8 mouse cellular contexts compared by ENCODE assay signal in the genomic region with DNA sequence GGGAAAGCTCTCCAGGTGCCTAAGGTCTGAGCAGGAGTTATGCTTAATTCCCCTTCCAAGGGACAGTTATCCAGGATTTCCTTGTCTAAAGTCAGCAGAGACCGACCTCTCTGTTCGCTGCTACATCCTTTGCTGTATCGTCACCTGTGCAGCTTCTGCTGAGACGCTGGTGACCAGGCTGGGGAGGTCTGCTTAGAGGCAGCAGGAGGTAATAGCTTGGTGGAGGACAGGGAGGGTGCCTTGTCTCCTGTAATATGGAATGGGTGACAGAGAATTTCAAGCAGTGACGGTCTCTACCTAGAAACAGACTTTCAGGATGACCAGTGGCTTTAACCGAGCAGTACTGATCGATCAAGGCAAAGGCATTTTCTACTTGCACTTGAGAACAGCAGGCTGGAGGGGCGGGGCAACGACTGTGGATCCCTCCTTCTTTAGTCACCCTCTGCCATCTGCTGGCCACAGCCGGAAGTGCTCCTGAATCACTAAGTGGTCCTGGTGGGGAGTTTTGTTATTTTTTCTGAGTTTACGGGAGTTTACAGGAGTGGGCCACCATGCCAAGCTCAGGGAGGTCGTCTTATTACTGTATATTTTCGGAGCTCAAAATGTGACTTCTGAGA. TPM values are rescaled to one million over a fixed set of nuclear protein-coding genes. Genes with fewer than 3 reads are reported as not detected.
A peak's percentile ranks its signal among the peaks of the same experiment; 100 is the strongest.
DNase-seq lines count a peak whose midpoint lies in the region; ATAC-seq and TF ChIP-seq lines count a peak whose summit lies in the region.

No protein-coding gene starts in this region.

- H3K4me3 ChIP-seq in ES-Bruce4 (ENCODE audit: low read depth, low read length), result no peak overlapping the region
- H3K4me3 ChIP-seq in forebrain, embryonic 14.5 days (ENCODE audit: low read depth, low read length), result no peak overlapping the region
- no peak overlapping the region for H3K4me3 ChIP-seq in liver, postnatal 0 days (ENCODE audit: low read depth, low read length)
- 0 out of 2 replicates have a peak overlapping the region, but pooled peaks have one; percentile 16 for H3K4me3 ChIP-seq in neural tube, embryonic 15.5 days (replicated peaks)

- TF ChIP-seq POLR2A in ES-Bruce4 (IDR thresholded peaks at IDR 0.05; ENCODE audit: insufficient read depth, low read length), result no peak

- no peaks in the 10 kb centered on the region for H3K36me3 ChIP-seq in ES-Bruce4 (ENCODE audit: control insufficient read depth, insufficient read depth, low read length, poor library complexity, severe bottlenecking)
- no peaks in the 10 kb centered on the region for H3K36me3 ChIP-seq in forebrain, embryonic 14.5 days (ENCODE audit: control insufficient read depth, insufficient read depth, low read length)
- no peaks in the 10 kb centered on the region for H3K36me3 ChIP-seq in liver, postnatal 0 days (replicated peaks; ENCODE audit: insufficient read depth, low read length)
- no peaks in the 10 kb centered on the region for H3K36me3 ChIP-seq in neural tube, embryonic 15.5 days

- TF ChIP-seq EP300 in ES-Bruce4 (IDR thresholded peaks at IDR 0.05; ENCODE audit: insufficient read depth, low read depth, low read length), result no peak
- no peak for TF ChIP-seq EP300 in liver, postnatal 0 days (IDR thresholded peaks at IDR 0.05; ENCODE audit: low read depth)

- peak; percentile 85 for TF ChIP-seq CTCF in ES-Bruce4 (IDR thresholded peaks at IDR 0.05; ENCODE audit: low read depth, low read length)
- TF ChIP-seq CTCF in liver, postnatal 0 days (IDR thresholded peaks at IDR 0.05; ENCODE audit: low read depth), result peak; percentile 86

- H3K9me3 ChIP-seq in ES-Bruce4 (replicated peaks; ENCODE audit: control insufficient read depth, insufficient read depth, low read length, poor library complexity, severe bottlenecking), result no peaks in the 10 kb centered on the region
- no peaks in the 10 kb centered on the region for H3K9me3 ChIP-seq in forebrain, embryonic 14.5 days (replicated peaks; ENCODE audit: control insufficient read depth, low read length)
- no peaks in the 10 kb centered on the region for H3K9me3 ChIP-seq in liver, postnatal 0 days (ENCODE audit: low read length)
- H3K9me3 ChIP-seq in neural tube, embryonic 15.5 days (replicated peaks), result no peaks in the 10 kb centered on the region

- no peaks in the 10 kb centered on the region for H3K27me3 ChIP-seq in ES-Bruce4 (ENCODE audit: control insufficient read depth, insufficient read depth, low read length, poor library complexity, severe bottlenecking)
- H3K27me3 ChIP-seq in forebrain, embryonic 14.5 days (replicated peaks; ENCODE audit: control insufficient read depth, insufficient read depth, low read length), result no peaks in the 10 kb centered on the region
- no peaks in the 10 kb centered on the region for H3K27me3 ChIP-seq in liver, postnatal 0 days (ENCODE audit: insufficient read depth, low read length)
- no peaks in the 10 kb centered on the region for H3K27me3 ChIP-seq in neural tube, embryonic 15.5 days (replicated peaks)

- WGBS in forebrain, embryonic 14.5 days, result 17% methylated on average over 13 of the region's 13 CpGs
- WGBS in large intestine, adult 2 months, result 6% methylated on average over 13 of the region's 13 CpGs
- 13% methylated on average over 13 of the region's 13 CpGs for WGBS in liver, postnatal 0 days (ENCODE audit: insufficient replicate concordance)
- 18% methylated on average over 13 of the region's 13 CpGs for WGBS in neural tube, embryonic 15.5 days

- H3K4me2 ChIP-seq in forebrain, embryonic 14.5 days (ENCODE audit: low read length), result peak overlapping the region; percentile 27; the same call in 1 of the 2 replicates
- H3K4me2 ChIP-seq in liver, postnatal 0 days (ENCODE audit: low read depth, low read length), result peak overlapping the region; percentile 30; the same call in 1 of the 2 replicates
- H3K4me2 ChIP-seq in neural tube, embryonic 15.5 days, result peak overlapping the region; percentile 54

- no peak overlapping the region for H3K9ac ChIP-seq in ES-Bruce4 (ENCODE audit: low read depth, poor library complexity, severe bottlenecking)
- H3K9ac ChIP-seq in forebrain, embryonic 14.5 days (ENCODE audit: low read length), result peak overlapping the region; percentile 30; the same call in 1 of the 2 replicates
- H3K9ac ChIP-seq in liver, postnatal 0 days (replicated peaks), result no peak overlapping the region
- peak overlapping the region; percentile 43 for H3K9ac ChIP-seq in neural tube, embryonic 15.5 days (replicated peaks)

- intact Hi-C loops in heart, postnatal 14 days (cut with DNase I), result loop anchor here (1.0 to 5.0 kb wide), 4 partner anchors 44 to 296 kb away; no protein-coding TSS in a partner anchor

- peak; percentile 83 for ATAC-seq in forebrain, embryonic 14.5 days
- peak; percentile 53 for ATAC-seq in liver, postnatal 0 days
- ATAC-seq in neural tube, embryonic 15.5 days (ENCODE audit: low FRiP score), result peak; percentile 72

- no peak overlapping the region for H3K27ac ChIP-seq in ES-Bruce4 (ENCODE audit: insufficient read depth, low read length)
- no peak overlapping the region for H3K27ac ChIP-seq in forebrain, embryonic 14.5 days (ENCODE audit: low read depth, low read length)
- H3K27ac ChIP-seq in liver, postnatal 0 days (ENCODE audit: low read depth), result no peak overlapping the region
- no peak overlapping the region for H3K27ac ChIP-seq in neural tube, embryonic 15.5 days (replicated peaks)

- peak; percentile 58 for DNase-seq in cerebellum, adult 11 months
- DNase-seq in forebrain, embryonic 14.5 days (ENCODE audit: low spot score), result peak; percentile 95
- DNase-seq in heart, postnatal 14 days, result peak; percentile 80 to 92
- DNase-seq in large intestine, adult 2 months (ENCODE audit: low read depth, low spot score), result peak; percentile 25
- DNase-seq in liver, postnatal 0 days, result peak; percentile 87
- peak; percentile 96 for DNase-seq in testis, postnatal 10 days (ENCODE audit: low spot score)

- H3K4me1 ChIP-seq in ES-Bruce4 (ENCODE audit: control insufficient read depth, insufficient read depth, low read length), result no peaks in the 10 kb centered on the region
- no peaks in the 10 kb centered on the region for H3K4me1 ChIP-seq in forebrain, embryonic 14.5 days (ENCODE audit: control insufficient read depth, insufficient read depth, low read length)
- no peaks in the 10 kb centered on the region for H3K4me1 ChIP-seq in liver, postnatal 0 days (ENCODE audit: insufficient read depth)
- peaks cover 7% of the 10 kb centered on the region; the same call in 1 of the 2 replicates for H3K4me1 ChIP-seq in neural tube, embryonic 15.5 days

RNA-seq across cellular contexts. Expression of a gene that starts 50.7 kb away (rescaled TPM):
- polyA plus RNA-seq in ES-Bruce4 (2011; ENCODE audit: insufficient read depth, insufficient read length, low read depth, missing spikeins), result 31.5 and 34.8 TPM in 2 replicates
- polyA plus RNA-seq in forebrain, embryonic 14.5 days (2014; fragmentation: Nextera tagmentation; extraction: Ambion mirVana), result 63.9 and 70.5 TPM in 2 replicates
- total RNA-seq in heart, postnatal 14 days (2021), result 100 to 1,000 TPM; 122 to 138 TPM
- polyA plus RNA-seq in large intestine, adult 2 months (2012; rRNA removed), result 53.2 and 54.8 TPM in 2 replicates
- 21.4 and 23.3 TPM in 2 replicates for polyA plus RNA-seq in liver, postnatal 0 days (2015; fragmentation: Nextera tagmentation; extraction: Ambion mirVana)
- polyA plus RNA-seq in neural tube, embryonic 15.5 days (2015; fragmentation: Nextera tagmentation; extraction: Ambion mirVana), result 92.6 and 94.7 TPM in 2 replicates

Comparison
In these comparisons a context has a peak if more than half of its experiments do, and no peak if none do; other contexts are left out.
1. H3K9ac ChIP-seq: peak in forebrain, embryonic 14.5 days (single experiment) and neural tube, embryonic 15.5 days (single experiment); none in ES-Bruce4 (single experiment) and liver, postnatal 0 days (single experiment).
2. DNase-seq: peak in every context shown above with its lines; median percentile 96 in testis, postnatal 10 days; 95 in forebrain, embryonic 14.5 days; 87 in liver, postnatal 0 days; 86 in heart, postnatal 14 days; 58 in cerebellum, adult 11 months; 25 in large intestine, adult 2 months.
3. Peak in every context shown above with its lines, with median percentiles within 50 percentile points of each other: ATAC-seq and H3K4me2 ChIP-seq.